Mouse (Mus musculus) embryonic facial prominence, embryonic 11.5 days (tissue): Measurements from ENCODE around the gene Bag6. TPM values are rescaled to one million over a fixed set of nuclear protein-coding genes. Genes with fewer than 3 reads are reported as not detected.

ENCODE experiments used
- ATAC-seq: fragments of 200-750 bp; cut with Nextera tagmentation; replicated peaks from 2 replicates; pipeline ENCODE4 v1.8.0; 2017; ENCODE audit warnings: low read depth; ENCODE audit not compliant: insufficient number of reproducible peaks, low FRiP score, low TSS enrichment
- DNase-seq: peaks from one replicate; pipeline ENCODE4 v3.0.0-alpha.2; 2015; ENCODE audit warnings: low spot score
- H3K27ac ChIP-seq: fragments of 300-500 bp; sonication (generic); replicated peaks from 2 replicates; pipeline ENCODE4 v1.5.1; 2014; ENCODE audit warnings: mild to moderate bottlenecking, low read depth, low read length, control low read depth
- H3K27me3 ChIP-seq: fragments of 300-500 bp; sonication (generic); 2 replicates; pipeline ENCODE4 v1.6.1; 2014; ENCODE audit warnings: mild to moderate bottlenecking, low read length, moderate library complexity, mixed read lengths; ENCODE audit not compliant: control insufficient read depth, insufficient read depth
- H3K36me3 ChIP-seq: fragments of 300-500 bp; sonication (generic); replicated peaks from 2 replicates; pipeline ENCODE4 v1.6.1; 2014; ENCODE audit warnings: low read depth, mild to moderate bottlenecking, low read length, moderate library complexity, mixed read lengths; ENCODE audit not compliant: control insufficient read depth, insufficient read depth
- H3K4me1 ChIP-seq: fragments of 300-500 bp; sonication (generic); 2 replicates; pipeline ENCODE4 v1.6.1; 2014; ENCODE audit warnings: low read length, mixed read lengths; ENCODE audit not compliant: control insufficient read depth, insufficient read depth
- H3K4me2 ChIP-seq: fragments of 300-500 bp; sonication (generic); 2 replicates; pipeline ENCODE4 v1.6.1; 2014; ENCODE audit warnings: low read depth, mild to moderate bottlenecking, control low read depth, low read length, moderate library complexity
- H3K4me3 ChIP-seq: fragments of 300-500 bp; sonication (generic); 2 replicates; pipeline ENCODE4 v1.5.1; 2014; ENCODE audit warnings: low read depth, low read length, control low read depth
- H3K9ac ChIP-seq: fragments of 300-500 bp; sonication (generic); replicated peaks from 2 replicates; pipeline ENCODE4 v1.6.1; 2014; ENCODE audit warnings: mild to moderate bottlenecking, control low read depth, low read length
- H3K9me3 ChIP-seq: fragments of 300-500 bp; sonication (generic); replicated peaks from 2 replicates; pipeline ENCODE4 v1.6.1; 2016; ENCODE audit warnings: mild to moderate bottlenecking, low read length, inconsistent platforms, mixed read lengths; ENCODE audit not compliant: control insufficient read depth
- WGBS: fragments of 180-500 bp; shearing (Covaris S2); extraction: QIAGEN DNeasy Blood & Tissue Kit; methylation state at CpG from one replicate; pipeline ENCODE4 v1.1.7; 2014; 5-methylcytosine and 5-hydroxymethylcytosine counted together
- polyA plus RNA-seq: library from polyadenylated mRNA; unstranded; fragments of >200 nt; fragmentation: Nextera tagmentation; extraction: Ambion mirVana; gene quantifications from 2 replicates; pipeline ENCODE4 v1.2.1, GENCODE M21; 2014

Bag6 gene
- polyA plus RNA-seq, 1 experiment from 2014 or later, result 101 TPM

- H3K9ac ChIP-seq, result peak overlapping the region; percentile 99; the same call in 1 of the 2 replicates
- H3K4me1 ChIP-seq, result peaks cover 2% of the 10 kb centered on the region; the same call in 1 of the 2 replicates
- no peak overlapping the region for H3K27ac ChIP-seq
- H3K4me2 ChIP-seq, result peak overlapping the region; percentile 96
- H3K4me3 ChIP-seq, result peak overlapping the region; percentile 91
- 75% methylated on average over 14 of the region's 14 CpGs for WGBS
- peaks cover 41% of the 10 kb centered on the region for H3K36me3 ChIP-seq
- H3K27me3 ChIP-seq, result no peaks in the 10 kb centered on the region
- DNase-seq, result no peak
- no peaks in the 10 kb centered on the region for H3K9me3 ChIP-seq
- no peak for ATAC-seq
These were observed 27.1 kb downstream of the Bag6 start for GRCm38 (mm10) chr17:35162121-35162520.

- DNase-seq (no peak), ATAC-seq (no peak)
- Histone ChIP-seq H3K27ac (no peak overlapping the region), H3K4me1 (peaks cover 2% of the 10 kb centered on the region; the same call in 1 of the 2 replicates), H3K27me3 (no peaks in the 10 kb centered on the region), H3K4me2 (peak overlapping the region; percentile 96), H3K9ac (peak overlapping the region; percentile 99), H3K36me3 (peaks cover 35% of the 10 kb centered on the region), H3K9me3 (no peaks in the 10 kb centered on the region), H3K4me3 (peak overlapping the region; percentile 91)
- 61% methylated on average over 12 of the region's 12 CpGs for WGBS
These were observed 27.8 kb downstream of the Bag6 start for GRCm38 (mm10) chr17:35162730-35163129.

GRCm38 (mm10) chr17:35163326-35164081 is 28.5 kb downstream of the Bag6 start:
- Histone ChIP-seq H3K27me3 (no peaks in the 10 kb centered on the region), H3K27ac (peak overlapping the region; percentile 93; the same call in 1 of the 2 replicates), H3K4me2 (peak overlapping the region; percentile 96), H3K36me3 (peaks cover 27% of the 10 kb centered on the region), H3K9ac (peak overlapping the region; percentile 99), H3K4me3 (peak overlapping the region; percentile 91), H3K4me1 (peaks cover 2% of the 10 kb centered on the region; the same call in 1 of the 2 replicates), H3K9me3 (no peaks in the 10 kb centered on the region)
- DNase-seq, result no peak
- ATAC-seq, result no peak
- WGBS, result 19% methylated on average over 8 of the region's 8 CpGs

GRCm38 (mm10) chr17:35164218-35164567 is 29.2 kb downstream of the Bag6 start:
- under 1% methylated on average over 20 of the region's 28 CpGs for WGBS

GRCm38 (mm10) chr17:35164568-35165450 is 29.8 kb downstream of the Bag6 start, which contains the start of gene Prrc2a:
Gene Prrc2a, minus strand, starts transcription at chr17:35164897.
- under 1% methylated on average over 53 of the region's 89 CpGs for WGBS
- ATAC-seq (peak; percentile 89), DNase-seq (peak; percentile 98)
- Histone ChIP-seq H3K4me3 (peak within 1 kb of the TSS; percentile 91), H3K9ac (peak within 1 kb of the TSS; percentile 99), H3K4me1 (peaks cover 2% of the 10 kb centered on the region; the same call in 1 of the 2 replicates), H3K27ac (peak within 1 kb of the TSS; percentile 93), H3K36me3 (peaks cover 16% of the 10 kb centered on the region), H3K4me2 (peak within 1 kb of the TSS; percentile 96), H3K9me3 (no peaks in the 10 kb centered on the region), H3K27me3 (no peaks in the 10 kb centered on the region)

More at GRCm38 (mm10) chr17:35164218-35164567, 29.2 kb downstream of the Bag6 start:
- H3K27ac ChIP-seq, result peak overlapping the region; percentile 93
- peak overlapping the region; percentile 96 for H3K4me2 ChIP-seq
- ATAC-seq, result no peak; the same call in 1 of the 2 replicates
- peaks cover 2% of the 10 kb centered on the region; the same call in 1 of the 2 replicates for H3K4me1 ChIP-seq
- H3K9ac ChIP-seq, result peak overlapping the region; percentile 99
- H3K9me3 ChIP-seq, result no peaks in the 10 kb centered on the region
- H3K27me3 ChIP-seq, result no peaks in the 10 kb centered on the region
- H3K36me3 ChIP-seq, result peaks cover 21% of the 10 kb centered on the region
- peak overlapping the region; percentile 91 for H3K4me3 ChIP-seq
- no peak for DNase-seq

- H3K36me3 ChIP-seq, result peaks cover 8% of the 10 kb centered on the region
- peak overlapping the region; percentile 80 for H3K27ac ChIP-seq
- peak overlapping the region; percentile 39 for H3K9ac ChIP-seq
- ATAC-seq (peak; percentile 82), DNase-seq (peak; percentile 21)
- H3K4me3 ChIP-seq, result peak overlapping the region; percentile 91
- peak overlapping the region; percentile 36 for H3K4me2 ChIP-seq
- 24% methylated on average over 12 of the region's 12 CpGs for WGBS
- peaks cover 2% of the 10 kb centered on the region; the same call in 1 of the 2 replicates for H3K4me1 ChIP-seq
- H3K9me3 ChIP-seq, result no peaks in the 10 kb centered on the region
- no peaks in the 10 kb centered on the region for H3K27me3 ChIP-seq
These were observed 30.6 kb downstream of the Bag6 start for GRCm38 (mm10) chr17:35165451-35166155.

- Histone ChIP-seq H3K27ac (no peak overlapping the region), H3K4me2 (peak overlapping the region; percentile 36; the same call in 1 of the 2 replicates), H3K9me3 (no peaks in the 10 kb centered on the region), H3K27me3 (no peaks in the 10 kb centered on the region), H3K4me3 (no peak overlapping the region), H3K36me3 (no peaks in the 10 kb centered on the region; the same call in 1 of the 2 replicates), H3K9ac (peak overlapping the region; percentile 38; the same call in 1 of the 2 replicates), H3K4me1 (peaks cover 2% of the 10 kb centered on the region; the same call in 1 of the 2 replicates)
- peak; percentile 81 for DNase-seq
- 74% methylated on average over 8 of the region's 8 CpGs for WGBS
- ATAC-seq, result 0 out of 2 replicates have a peak, but pooled peaks have one; percentile 11
These were observed 31.5 kb downstream of the Bag6 start for GRCm38 (mm10) chr17:35166352-35167035.
